Mouse (Mus musculus): Measurements from ENCODE around the gene Sgms1.
"Not testable (repeated sequence)": the region's sequence is repeated elsewhere in the genome, so short reads cannot be mapped to it uniquely, and the experiment has no call there.

The Sgms1 gene

DNA sequence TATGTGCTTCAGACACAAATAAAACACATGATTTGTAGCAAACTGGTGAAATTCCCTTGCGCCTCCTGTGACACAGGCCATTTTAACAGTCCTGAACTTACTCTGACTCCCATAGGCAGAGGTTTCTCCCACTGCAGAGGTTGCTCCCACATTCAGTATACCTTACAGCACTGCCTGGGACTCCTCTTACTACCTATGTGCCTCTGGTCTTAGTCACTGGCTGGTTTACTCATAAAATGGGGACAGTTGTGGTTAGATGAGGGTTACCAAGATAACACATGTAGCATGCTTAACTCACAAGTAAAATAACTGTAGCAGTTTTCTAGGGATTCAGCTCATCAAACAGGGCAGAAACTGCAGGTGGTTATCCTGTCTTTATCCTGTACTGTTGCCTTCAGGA, 268.7 kb downstream of the Sgms1 start:
- DNase-seq = no peak

DNA sequence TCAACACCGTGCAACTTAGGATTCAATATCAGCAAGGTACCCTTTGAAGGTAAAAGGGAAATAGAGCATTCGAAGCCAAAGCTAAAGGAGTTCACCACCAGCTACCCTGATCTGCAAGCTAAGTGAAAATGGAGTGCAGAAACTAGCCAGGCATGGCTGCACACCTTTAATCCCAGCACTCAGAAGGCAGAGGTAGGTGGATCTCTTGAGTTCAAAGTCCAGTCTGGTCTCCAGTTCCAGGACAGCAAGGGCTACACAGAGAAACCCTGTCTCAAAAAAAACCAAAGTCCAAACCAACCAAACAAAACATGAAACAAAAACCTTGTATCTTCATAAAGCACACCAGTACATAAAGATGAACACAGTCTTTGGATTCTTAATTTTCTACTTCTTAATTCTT, 269.8 kb downstream of the Sgms1 start:
- no peak for DNase-seq

DNA sequence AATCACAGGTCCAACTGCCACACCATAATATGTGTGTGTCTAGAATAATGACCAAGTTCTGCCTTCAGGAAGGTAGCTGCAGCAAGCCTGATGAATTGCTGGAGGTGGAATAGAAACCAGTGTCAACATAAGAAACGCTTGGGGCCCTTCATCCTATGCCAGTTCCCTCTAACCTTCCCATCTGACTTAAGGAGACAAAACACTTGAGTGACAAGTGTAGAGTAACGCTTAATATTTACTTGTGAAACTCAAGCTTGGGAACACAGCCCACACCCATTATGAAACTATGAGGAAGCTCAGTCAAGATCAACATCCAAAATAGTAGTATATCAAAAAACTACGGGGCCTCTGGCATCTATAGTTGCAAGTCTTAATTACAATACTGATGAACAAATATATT, 271.0 kb downstream of the Sgms1 start:
- DNase-seq = no peak

GRCm38 (mm10) chr19:32117484-32118018, 272.0 kb downstream of the Sgms1 start:
- no peak for DNase-seq

DNA sequence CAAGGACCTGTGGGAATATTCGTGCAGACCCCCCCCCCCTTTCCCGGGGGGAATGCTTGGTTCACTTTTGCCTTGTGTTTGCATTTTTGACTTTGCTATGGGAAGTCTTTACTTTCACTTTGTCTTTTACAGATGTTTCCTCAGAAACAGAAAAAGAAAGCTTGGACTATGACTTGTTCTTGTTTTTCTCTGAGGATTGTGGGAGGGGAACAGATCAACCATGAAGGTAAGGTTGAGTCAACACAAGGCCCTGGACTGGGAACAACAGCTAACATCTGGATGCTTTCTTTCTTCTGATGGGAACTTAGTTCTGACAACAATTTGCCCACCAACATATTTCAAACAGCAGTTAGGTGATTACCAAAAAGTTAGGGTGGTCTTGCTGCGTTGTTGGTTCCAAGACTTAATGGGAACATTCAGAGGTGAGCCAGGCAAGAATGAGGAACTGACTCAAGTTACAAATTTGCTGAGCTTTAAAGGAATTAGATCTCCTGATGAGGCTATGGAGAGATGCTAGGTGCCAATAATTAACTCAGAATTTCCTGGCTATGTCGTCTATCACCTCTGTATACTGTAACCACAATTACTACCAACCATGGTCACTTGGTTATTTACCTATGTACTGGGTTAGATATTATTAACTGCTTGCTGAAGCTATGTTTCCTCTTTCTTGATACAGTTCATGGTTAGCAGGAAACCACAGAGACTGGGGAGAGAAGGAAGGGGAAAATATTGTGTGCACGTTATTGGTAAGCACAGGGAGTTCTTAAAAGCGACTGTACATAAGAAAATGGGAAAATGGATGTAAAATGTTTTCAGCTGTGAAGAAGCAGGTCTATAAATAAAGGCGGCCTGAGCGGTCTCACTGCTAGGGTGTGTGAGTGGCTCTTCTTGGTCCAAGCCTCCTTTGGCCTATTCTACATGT, 277.4 kb downstream of the Sgms1 start:
- DNase-seq = no peak

DNA sequence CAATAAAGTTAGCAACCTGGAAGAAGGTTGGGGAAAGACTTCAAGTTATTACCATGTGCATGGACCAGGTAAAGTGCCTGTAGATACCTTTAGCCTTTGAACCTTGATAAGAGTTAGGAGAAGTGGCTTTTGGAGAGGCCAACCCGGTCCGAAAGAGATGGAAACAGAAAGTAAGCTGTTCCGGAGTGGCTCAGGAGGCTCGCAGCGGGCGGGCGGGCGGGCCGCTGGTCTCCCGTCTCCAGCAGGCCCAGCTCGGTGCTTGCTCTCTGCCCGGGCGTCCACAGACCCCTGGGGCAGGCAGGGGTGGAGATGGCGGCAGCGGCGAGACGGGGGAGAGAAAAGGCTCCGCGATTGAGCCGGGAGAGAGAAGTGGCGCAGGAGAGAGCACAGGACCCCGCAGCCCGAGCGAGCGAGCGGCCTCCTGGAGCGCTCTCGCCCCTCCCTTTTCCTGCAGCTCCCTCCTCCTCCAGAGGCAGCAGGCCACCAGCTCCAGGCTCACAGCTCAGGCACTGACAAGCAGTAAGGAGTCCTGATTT, 281.7 kb downstream of the Sgms1 start, which contains the start of gene Asah2:
Gene Asah2, minus strand, starts transcription at position 441 of the 536 bp plus-strand sequence.
- DNase-seq = peak; percentile 46 to 51

GRCm38 (mm10) chr19:32106750-32107149, 282.8 kb downstream of the Sgms1 start:
- no peak for DNase-seq

GRCm38 (mm10) chr19:32104217-32104616, 285.3 kb downstream of the Sgms1 start:
- no peak for DNase-seq

DNA sequence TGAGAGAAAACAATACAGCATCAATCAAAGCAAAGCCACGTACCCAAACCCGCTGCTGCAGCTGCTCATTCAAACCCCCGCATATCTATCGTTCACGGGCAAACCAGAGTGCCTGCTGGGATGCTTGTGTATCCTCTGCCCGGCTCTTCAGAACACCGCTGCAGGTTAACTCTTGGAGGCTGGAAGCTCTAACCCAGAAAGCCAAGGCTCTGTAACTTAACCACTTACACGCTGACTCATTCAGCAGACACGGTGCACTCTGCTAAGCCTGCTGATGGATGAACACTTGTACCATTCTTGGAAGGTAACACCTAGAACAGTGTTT, 286.6 kb downstream of the Sgms1 start:
- no peak for DNase-seq

GRCm38 (mm10) chr19:32102294-32102975, 287.1 kb downstream of the Sgms1 start:
- no peak for DNase-seq

- DNase-seq = no peak
Measured at GRCm38 (mm10) chr19:32098582-32098981, 290.9 kb downstream of the Sgms1 start.

DNA sequence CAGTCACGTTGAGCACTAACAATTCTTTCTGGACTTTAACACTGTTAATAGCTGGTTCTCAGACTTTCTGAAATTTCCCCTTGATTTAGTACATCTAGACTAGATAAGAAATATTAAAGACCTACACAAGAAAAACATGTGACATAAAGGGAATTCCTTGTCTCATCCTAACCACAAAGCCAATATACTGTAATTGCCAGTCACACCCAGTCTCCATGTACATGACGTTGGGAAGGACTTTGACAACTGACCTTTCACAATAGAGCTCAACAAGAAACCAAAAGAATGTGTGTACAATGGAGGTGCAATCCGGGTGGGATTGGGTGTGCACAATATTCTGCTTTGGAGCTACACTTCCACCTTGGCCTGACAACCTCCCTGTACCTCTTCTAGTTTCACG, 297.2 kb downstream of the Sgms1 start:
- DNase-seq = no peak

DNA sequence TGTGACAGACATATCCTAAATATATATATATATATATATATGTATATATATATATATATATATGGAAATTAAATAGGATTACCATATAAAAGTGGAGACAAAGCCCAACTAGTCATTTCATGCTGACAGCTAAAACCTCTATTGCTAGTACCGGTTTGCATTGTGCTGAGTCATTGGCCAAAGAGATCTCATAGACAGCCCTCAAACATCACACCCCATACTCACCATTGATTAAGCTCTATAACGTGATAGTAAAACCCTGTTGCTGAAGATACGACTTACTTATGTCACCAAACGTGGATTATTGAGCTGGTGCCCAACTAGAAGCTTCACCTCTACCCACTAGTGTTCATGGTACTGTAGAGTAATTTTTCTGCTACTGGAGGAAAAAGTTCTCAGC, 298.7 kb downstream of the Sgms1 start:
- no peak for DNase-seq

- no peak for DNase-seq
Measured at GRCm38 (mm10) chr19:32088570-32088969, 300.9 kb downstream of the Sgms1 start.

DNA sequence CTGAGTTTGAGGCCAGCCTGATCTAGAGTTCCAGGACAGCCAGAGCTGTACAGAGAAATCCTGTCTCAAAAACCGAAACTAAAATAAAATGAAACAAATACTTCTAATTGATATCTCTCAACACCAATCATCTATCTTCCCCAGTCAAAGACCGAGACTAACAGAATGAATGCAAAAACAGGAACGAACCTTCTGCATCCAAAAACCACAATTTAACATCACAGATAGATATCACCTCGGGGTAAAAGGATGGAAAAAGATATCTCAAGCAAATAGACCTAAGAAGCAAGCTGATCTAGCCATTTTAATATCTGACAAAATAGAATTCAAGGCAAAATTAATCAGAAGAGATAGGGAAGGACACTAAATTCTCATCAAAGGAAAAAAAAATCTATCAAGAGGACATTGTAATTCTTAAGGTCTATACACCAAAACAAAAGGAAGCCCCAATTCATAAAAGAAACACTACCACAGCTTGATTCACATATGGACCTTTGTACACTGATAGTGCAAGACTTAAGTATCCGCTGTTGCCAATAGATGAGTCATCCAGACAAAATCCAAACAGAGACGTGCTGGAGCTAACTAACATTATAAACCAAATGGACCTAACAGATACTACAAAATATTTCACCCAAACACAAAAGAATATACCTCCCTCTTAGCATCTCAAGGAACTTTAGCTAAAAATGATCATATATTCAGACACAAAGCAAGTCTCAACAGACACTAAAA, 301.6 kb downstream of the Sgms1 start:
- no peak for DNase-seq

DNA sequence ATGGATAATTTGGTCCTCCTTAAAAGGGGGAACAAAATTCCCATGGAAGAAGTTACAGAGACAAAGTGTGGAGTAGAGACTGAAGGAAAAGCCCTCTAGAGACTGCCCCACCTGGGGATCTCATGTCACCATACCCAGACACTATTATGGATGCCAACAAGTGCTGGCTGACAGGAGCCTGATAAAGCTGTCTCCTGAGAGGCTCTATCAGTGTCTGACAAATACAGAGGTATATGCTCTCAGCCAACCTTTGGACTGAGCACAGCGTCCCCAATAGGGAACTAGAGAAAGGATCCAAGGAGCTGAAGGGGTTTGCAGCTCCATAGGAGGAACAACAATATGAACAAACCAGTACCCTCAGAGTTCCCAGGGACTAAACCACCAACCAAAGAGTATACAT, 304.7 kb downstream of the Sgms1 start:
- DNase-seq = not testable (repeated sequence)
